Mouse (Mus musculus): ENCODE results near the gene Exph5. TPM values are rescaled to one million over a fixed set of nuclear protein-coding genes. Genes with fewer than 3 reads are reported as not detected.

The Exph5 gene
- polyA plus RNA-seq, 1 experiment from 2014 or later = 0.35 TPM

GRCm38 (mm10) chr9:53302415-53302814, 945 bp downstream of the Exph5 start:
- peak overlapping the region; percentile 85; the same call in 1 of the 2 replicates for H3K4me2 ChIP-seq (replicated peaks)
- peaks cover 9% of the 10 kb centered on the region; the same call in 1 of the 2 replicates for H3K27me3 ChIP-seq (ENCODE audit: control insufficient read depth, insufficient read depth, low read length)
- no peak overlapping the region for H3K27ac ChIP-seq
- no peak for ATAC-seq (ENCODE audit: low FRiP score)
- no peak for DNase-seq (ENCODE audit: low spot score)
- H3K9ac ChIP-seq = no peak overlapping the region
- H3K9me3 ChIP-seq (ENCODE audit: control insufficient read depth, low read length) = no peaks in the 10 kb centered on the region
- WGBS = 66% methylated on average over 5 of the region's 5 CpGs
- peaks cover 7% of the 10 kb centered on the region; the same call in 1 of the 2 replicates for H3K4me1 ChIP-seq (replicated peaks; ENCODE audit: control insufficient read depth, insufficient read depth, low read length)
- H3K36me3 ChIP-seq (replicated peaks; ENCODE audit: control insufficient read depth, insufficient read depth) = no peaks in the 10 kb centered on the region
- no peak overlapping the region for H3K4me3 ChIP-seq (replicated peaks; ENCODE audit: low read length)

GRCm38 (mm10) chr9:53307904-53308303, 6.4 kb downstream of the Exph5 start:
- DNase-seq (ENCODE audit: low spot score) = no peak
- Histone ChIP-seq H3K9me3 (ENCODE audit: control insufficient read depth, low read length) (no peaks in the 10 kb centered on the region), H3K36me3 (replicated peaks; ENCODE audit: control insufficient read depth, insufficient read depth) (no peaks in the 10 kb centered on the region), H3K27ac (no peak overlapping the region), H3K9ac (no peak overlapping the region), H3K4me3 (replicated peaks; ENCODE audit: low read length) (no peak overlapping the region), H3K27me3 (ENCODE audit: control insufficient read depth, insufficient read depth, low read length) (no peaks in the 10 kb centered on the region), H3K4me2 (replicated peaks) (no peak overlapping the region), H3K4me1 (replicated peaks; ENCODE audit: control insufficient read depth, insufficient read depth, low read length) (no peaks in the 10 kb centered on the region)
- 87% methylated on average over 7 of the region's 7 CpGs for WGBS
- no peak for ATAC-seq (ENCODE audit: low FRiP score)

GRCm38 (mm10) chr9:53312981-53313380, 11.5 kb downstream of the Exph5 start:
- Histone ChIP-seq H3K36me3 (replicated peaks; ENCODE audit: control insufficient read depth, insufficient read depth) (no peaks in the 10 kb centered on the region), H3K4me1 (replicated peaks; ENCODE audit: control insufficient read depth, insufficient read depth, low read length) (no peaks in the 10 kb centered on the region), H3K9ac (no peak overlapping the region), H3K9me3 (ENCODE audit: control insufficient read depth, low read length) (no peaks in the 10 kb centered on the region), H3K27ac (no peak overlapping the region), H3K27me3 (ENCODE audit: control insufficient read depth, insufficient read depth, low read length) (no peaks in the 10 kb centered on the region), H3K4me2 (replicated peaks) (no peak overlapping the region), H3K4me3 (replicated peaks; ENCODE audit: low read length) (no peak overlapping the region)
- WGBS = 89% methylated on average over 1 of the region's 1 CpGs
- ATAC-seq (ENCODE audit: low FRiP score) = no peak
- no peak for DNase-seq (ENCODE audit: low spot score)

GRCm38 (mm10) chr9:53320894-53321650, 19.6 kb downstream of the Exph5 start:
- no peaks in the 10 kb centered on the region for H3K9me3 ChIP-seq (ENCODE audit: control insufficient read depth, low read length)
- WGBS = 49% methylated on average over 10 of the region's 10 CpGs
- H3K4me2 ChIP-seq (replicated peaks) = no peak overlapping the region
- H3K27me3 ChIP-seq (ENCODE audit: control insufficient read depth, insufficient read depth, low read length) = no peaks in the 10 kb centered on the region
- H3K27ac ChIP-seq = no peak overlapping the region
- DNase-seq (ENCODE audit: low spot score) (peak; percentile 47), ATAC-seq (ENCODE audit: low FRiP score) (peak; percentile 24; the same call in 1 of the 2 replicates)
- no peaks in the 10 kb centered on the region for H3K4me1 ChIP-seq (replicated peaks; ENCODE audit: control insufficient read depth, insufficient read depth, low read length)
- H3K9ac ChIP-seq = no peak overlapping the region
- H3K4me3 ChIP-seq (replicated peaks; ENCODE audit: low read length) = no peak overlapping the region
- H3K36me3 ChIP-seq (replicated peaks; ENCODE audit: control insufficient read depth, insufficient read depth) = no peaks in the 10 kb centered on the region

- DNase-seq (ENCODE audit: low spot score) (no peak), ATAC-seq (ENCODE audit: low FRiP score) (no peak)
- Histone ChIP-seq H3K27ac (no peak overlapping the region), H3K9me3 (ENCODE audit: control insufficient read depth, low read length) (no peaks in the 10 kb centered on the region), H3K4me1 (replicated peaks; ENCODE audit: control insufficient read depth, insufficient read depth, low read length) (no peaks in the 10 kb centered on the region), H3K4me3 (replicated peaks; ENCODE audit: low read length) (no peak overlapping the region), H3K36me3 (replicated peaks; ENCODE audit: control insufficient read depth, insufficient read depth) (no peaks in the 10 kb centered on the region), H3K4me2 (replicated peaks) (no peak overlapping the region), H3K27me3 (ENCODE audit: control insufficient read depth, insufficient read depth, low read length) (no peaks in the 10 kb centered on the region), H3K9ac (no peak overlapping the region)
- 79% methylated on average over 8 of the region's 8 CpGs for WGBS
Observed at GRCm38 (mm10) chr9:53321683-53322082, 20.2 kb downstream of the Exph5 start.

- ATAC-seq (ENCODE audit: low FRiP score) (no peak), DNase-seq (ENCODE audit: low spot score) (no peak)
- no peaks in the 10 kb centered on the region for H3K4me1 ChIP-seq (replicated peaks; ENCODE audit: control insufficient read depth, insufficient read depth, low read length)
- no peaks in the 10 kb centered on the region for H3K36me3 ChIP-seq (replicated peaks; ENCODE audit: control insufficient read depth, insufficient read depth)
- 80% methylated on average over 10 of the region's 10 CpGs for WGBS
- H3K4me3 ChIP-seq (replicated peaks; ENCODE audit: low read length) = no peak overlapping the region
- no peaks in the 10 kb centered on the region for H3K9me3 ChIP-seq (ENCODE audit: control insufficient read depth, low read length)
- H3K27me3 ChIP-seq (ENCODE audit: control insufficient read depth, insufficient read depth, low read length) = no peaks in the 10 kb centered on the region
- H3K4me2 ChIP-seq (replicated peaks) = no peak overlapping the region
- no peak overlapping the region for H3K27ac ChIP-seq
- H3K9ac ChIP-seq = no peak overlapping the region
Observed at GRCm38 (mm10) chr9:53323419-53324251, 22.2 kb downstream of the Exph5 start.

- ATAC-seq (ENCODE audit: low FRiP score) = no peak
- Histone ChIP-seq H3K36me3 (replicated peaks; ENCODE audit: control insufficient read depth, insufficient read depth) (no peaks in the 10 kb centered on the region), H3K27ac (no peak overlapping the region), H3K9me3 (ENCODE audit: control insufficient read depth, low read length) (no peaks in the 10 kb centered on the region), H3K4me3 (replicated peaks; ENCODE audit: low read length) (no peak overlapping the region), H3K9ac (no peak overlapping the region), H3K4me1 (replicated peaks; ENCODE audit: control insufficient read depth, insufficient read depth, low read length) (no peaks in the 10 kb centered on the region), H3K4me2 (replicated peaks) (no peak overlapping the region), H3K27me3 (ENCODE audit: control insufficient read depth, insufficient read depth, low read length) (no peaks in the 10 kb centered on the region)
- no peak for DNase-seq (ENCODE audit: low spot score)
- WGBS = 67% methylated on average over 4 of the region's 4 CpGs
Observed at GRCm38 (mm10) chr9:53325363-53326090, 24.1 kb downstream of the Exph5 start.

- no peak overlapping the region for H3K4me3 ChIP-seq (replicated peaks; ENCODE audit: low read length)
- H3K4me1 ChIP-seq (replicated peaks; ENCODE audit: control insufficient read depth, insufficient read depth, low read length) = no peaks in the 10 kb centered on the region
- no peak for ATAC-seq (ENCODE audit: low FRiP score)
- H3K27me3 ChIP-seq (ENCODE audit: control insufficient read depth, insufficient read depth, low read length) = no peaks in the 10 kb centered on the region
- H3K9me3 ChIP-seq (ENCODE audit: control insufficient read depth, low read length) = no peaks in the 10 kb centered on the region
- 91% methylated on average over 2 of the region's 2 CpGs for WGBS
- no peak overlapping the region for H3K27ac ChIP-seq
- no peaks in the 10 kb centered on the region for H3K36me3 ChIP-seq (replicated peaks; ENCODE audit: control insufficient read depth, insufficient read depth)
- no peak overlapping the region for H3K4me2 ChIP-seq (replicated peaks)
- H3K9ac ChIP-seq = no peak overlapping the region
- DNase-seq (ENCODE audit: low spot score) = no peak
Observed at GRCm38 (mm10) chr9:53328203-53328602, 26.7 kb downstream of the Exph5 start.
